Mouse (Mus musculus) heart, embryonic 10.5 days (tissue): Measurements from ENCODE around the gene Clec3b. TPM values are rescaled to one million over a fixed set of nuclear protein-coding genes. Genes with fewer than 3 reads are reported as not detected.

ENCODE experiments used
- DNase-seq: peaks from one replicate; pipeline ENCODE4 v3.0.0-alpha.2; 2017; ENCODE audit warnings: low spot score
- H3K27ac ChIP-seq: fragments of 300-500 bp; sonication (generic); 2 replicates; pipeline ENCODE4 v1.5.1; 2016; ENCODE audit warnings: mild to moderate bottlenecking
- H3K27me3 ChIP-seq: fragments of 300-500 bp; sonication (generic); 2 replicates; pipeline ENCODE4 v1.6.1; 2016; ENCODE audit warnings: mild to moderate bottlenecking; ENCODE audit not compliant: poor library complexity, insufficient read depth, severe bottlenecking
- H3K36me3 ChIP-seq: fragments of 300-500 bp; sonication (generic); 2 replicates; pipeline ENCODE4 v1.6.1; 2016; ENCODE audit warnings: mild to moderate bottlenecking, moderate library complexity
- H3K4me1 ChIP-seq: fragments of 300-500 bp; sonication (generic); 2 replicates; pipeline ENCODE4 v1.6.1; 2016; ENCODE audit warnings: mild to moderate bottlenecking
- H3K4me3 ChIP-seq: fragments of 300-500 bp; sonication (generic); 2 replicates; pipeline ENCODE4 v1.5.1; 2016; ENCODE audit warnings: mild to moderate bottlenecking, moderate library complexity
- H3K9me3 ChIP-seq: fragments of 300-500 bp; sonication (generic); 2 replicates; pipeline ENCODE4 v1.6.1; 2016; ENCODE audit warnings: mild to moderate bottlenecking, moderate library complexity
- WGBS: fragments of 180-500 bp; shearing (Covaris S2); methylation state at CpG from one replicate; pipeline ENCODE4 v1.1.7; 2016; 5-methylcytosine and 5-hydroxymethylcytosine counted together
- polyA plus RNA-seq: library from polyadenylated mRNA; unstranded; fragments of >200 nt; fragmentation: Nextera tagmentation; extraction: Ambion mirVana; gene quantifications from 2 replicates; pipeline ENCODE4 v1.2.1, GENCODE M21; 2016

Clec3b gene
- polyA plus RNA-seq, result not detected in 2 replicates

DNA sequence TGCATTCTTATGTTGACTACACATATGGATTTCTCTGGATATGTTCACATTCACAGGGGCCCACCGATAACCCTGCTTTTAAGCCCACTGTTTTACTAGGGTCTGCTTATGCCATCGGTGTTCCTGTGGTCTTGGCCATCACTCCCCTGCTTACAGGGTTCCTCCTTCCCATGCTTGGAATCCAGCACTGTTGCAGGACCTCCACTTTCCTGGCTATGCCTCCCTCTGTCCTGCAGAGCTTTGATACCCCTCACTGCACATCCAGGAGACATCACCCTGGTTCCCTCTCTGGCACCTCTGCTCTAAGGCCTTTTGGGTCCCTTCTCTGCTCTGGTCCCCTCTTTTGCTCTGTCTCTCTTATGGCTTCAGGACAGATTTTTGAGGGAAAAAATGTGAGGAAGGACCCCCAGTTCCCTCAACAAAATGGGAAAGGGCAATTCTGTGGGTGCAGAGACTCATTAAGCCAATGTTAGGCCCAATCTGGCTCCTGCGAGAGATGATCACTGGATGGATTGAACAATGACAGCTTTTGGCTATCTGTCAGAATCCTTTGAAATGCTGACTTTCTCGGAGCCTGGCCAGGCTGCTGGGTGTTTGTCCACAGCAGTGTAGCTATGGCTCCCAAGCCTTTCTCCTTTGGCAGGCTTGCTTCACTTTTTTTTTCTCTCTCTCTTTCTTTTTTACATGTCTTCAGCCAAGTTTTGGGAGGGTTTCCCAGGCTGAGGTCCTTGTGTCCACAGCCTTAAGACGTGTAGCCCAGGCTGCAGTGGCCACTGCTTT is at the start of gene Clec3b:
TSS of gene Clec3b (plus strand) at position 706 of the 780 bp plus-strand sequence.
- H3K4me3 ChIP-seq, result no peak within 1 kb of the TSS
- peaks cover 5% of the 10 kb centered on the region; the same call in 1 of the 2 replicates for H3K36me3 ChIP-seq
- no peak within 1 kb of the TSS for H3K27ac ChIP-seq
- no peaks in the 10 kb centered on the region for H3K4me1 ChIP-seq
- 85% methylated on average over 5 of the region's 5 CpGs for WGBS
- no peaks in the 10 kb centered on the region for H3K27me3 ChIP-seq
- no peak for DNase-seq
- peaks cover 5% of the 10 kb centered on the region for H3K9me3 ChIP-seq

DNA sequence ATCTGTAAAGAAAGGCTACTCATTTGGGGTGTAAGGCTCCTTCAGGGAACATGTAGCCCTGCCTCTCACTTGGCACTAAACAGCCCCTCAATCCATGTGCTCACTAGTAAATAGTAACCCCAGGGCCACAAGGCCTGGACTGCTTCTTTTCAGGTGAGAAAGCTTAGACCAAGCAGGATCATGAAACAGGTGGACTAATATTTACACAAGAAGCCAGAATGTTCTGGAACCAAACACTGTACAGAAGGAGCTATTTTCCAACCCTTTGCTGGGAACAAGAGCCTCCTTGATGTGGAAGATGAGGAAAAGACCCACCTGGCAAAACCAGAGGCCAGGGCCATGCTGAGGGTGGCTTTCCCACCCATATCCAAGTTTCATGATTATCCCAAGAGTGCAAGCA is 47.3 kb upstream of the Clec3b start:
- DNase-seq, result no peak
- no peaks in the 10 kb centered on the region for H3K9me3 ChIP-seq
- no peaks in the 10 kb centered on the region for H3K4me1 ChIP-seq
- no peak overlapping the region for H3K27ac ChIP-seq
- no peaks in the 10 kb centered on the region for H3K27me3 ChIP-seq
- H3K4me3 ChIP-seq, result no peak overlapping the region
- peaks cover 42% of the 10 kb centered on the region for H3K36me3 ChIP-seq

DNA sequence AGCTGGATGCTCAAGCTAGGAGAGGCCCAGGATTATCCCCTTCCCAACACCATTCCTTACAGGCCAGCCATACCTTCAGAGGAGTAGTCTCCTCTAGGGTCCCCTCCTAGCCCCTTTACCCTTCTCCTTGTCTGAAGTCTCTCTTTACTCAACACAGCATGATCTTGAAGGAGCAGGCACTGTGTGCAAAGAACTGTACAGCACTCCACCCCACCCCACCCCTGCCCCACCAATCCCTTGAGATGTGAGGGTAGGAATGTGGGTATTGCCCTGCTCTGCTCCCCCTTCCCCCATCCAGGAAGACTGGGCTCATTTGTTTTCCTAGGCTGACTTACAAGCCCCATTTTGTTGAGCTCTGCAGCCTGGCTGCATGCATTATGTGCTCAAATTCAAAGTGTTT is 46.4 kb upstream of the Clec3b start:
- no peak for DNase-seq
- peaks cover 35% of the 10 kb centered on the region for H3K36me3 ChIP-seq
- H3K9me3 ChIP-seq, result no peaks in the 10 kb centered on the region
- H3K27ac ChIP-seq, result no peak overlapping the region
- H3K4me3 ChIP-seq, result no peak overlapping the region
- H3K27me3 ChIP-seq, result no peaks in the 10 kb centered on the region
- no peaks in the 10 kb centered on the region for H3K4me1 ChIP-seq

DNA sequence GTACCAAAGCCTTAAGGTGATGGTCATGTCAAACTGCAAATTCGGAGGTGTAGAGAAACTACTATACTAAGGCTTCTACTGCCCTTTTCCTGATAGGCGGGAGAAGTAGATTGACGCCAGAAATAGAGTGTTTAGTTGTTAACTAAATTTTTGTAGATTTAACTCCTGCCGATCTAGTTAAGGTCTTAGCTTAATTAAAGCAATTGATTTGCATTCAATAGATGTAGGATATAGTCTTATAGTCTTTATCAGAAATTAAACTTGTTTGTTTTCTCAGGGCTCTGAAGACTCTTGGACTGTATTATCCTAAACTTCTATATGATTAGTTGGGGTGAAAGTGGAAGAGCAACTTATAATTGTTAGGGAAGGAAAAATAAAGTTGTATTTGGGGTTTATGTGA is 43.6 kb upstream of the Clec3b start:
- H3K4me3 ChIP-seq, result no peak overlapping the region
- no peak for DNase-seq
- no peaks in the 10 kb centered on the region for H3K27me3 ChIP-seq
- no peak overlapping the region for H3K27ac ChIP-seq
- peaks cover 8% of the 10 kb centered on the region; the same call in 1 of the 2 replicates for H3K4me1 ChIP-seq
- no peaks in the 10 kb centered on the region for H3K9me3 ChIP-seq
- H3K36me3 ChIP-seq, result peaks cover 20% of the 10 kb centered on the region
- WGBS, result 87% methylated on average over 4 of the region's 4 CpGs

DNA sequence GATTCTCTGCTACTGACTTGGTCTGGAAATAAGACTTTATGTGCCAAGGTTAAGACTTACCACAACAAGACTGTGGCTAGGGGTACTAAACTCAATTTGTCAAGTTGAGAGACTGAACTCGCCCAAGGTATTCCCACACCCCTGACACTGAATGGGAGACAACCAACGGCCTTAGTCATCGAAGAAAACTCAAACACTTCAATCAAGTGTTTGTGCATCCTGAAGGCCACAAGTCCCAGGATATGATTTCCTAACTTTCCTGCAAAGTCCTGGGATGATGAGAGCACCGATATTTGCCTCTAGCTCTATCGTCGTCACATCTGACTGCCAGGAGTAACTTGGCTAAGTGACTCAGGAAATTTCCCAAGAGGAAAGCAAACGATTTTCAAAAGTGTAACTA is 41.6 kb upstream of the Clec3b start:
- 92% methylated on average over 7 of the region's 7 CpGs for WGBS
- no peak overlapping the region for H3K27ac ChIP-seq
- H3K27me3 ChIP-seq, result no peaks in the 10 kb centered on the region
- H3K36me3 ChIP-seq, result peaks cover 16% of the 10 kb centered on the region
- H3K4me3 ChIP-seq, result no peak overlapping the region
- DNase-seq, result no peak
- H3K9me3 ChIP-seq, result no peaks in the 10 kb centered on the region
- H3K4me1 ChIP-seq, result peaks cover 17% of the 10 kb centered on the region; the same call in 1 of the 2 replicates

DNA sequence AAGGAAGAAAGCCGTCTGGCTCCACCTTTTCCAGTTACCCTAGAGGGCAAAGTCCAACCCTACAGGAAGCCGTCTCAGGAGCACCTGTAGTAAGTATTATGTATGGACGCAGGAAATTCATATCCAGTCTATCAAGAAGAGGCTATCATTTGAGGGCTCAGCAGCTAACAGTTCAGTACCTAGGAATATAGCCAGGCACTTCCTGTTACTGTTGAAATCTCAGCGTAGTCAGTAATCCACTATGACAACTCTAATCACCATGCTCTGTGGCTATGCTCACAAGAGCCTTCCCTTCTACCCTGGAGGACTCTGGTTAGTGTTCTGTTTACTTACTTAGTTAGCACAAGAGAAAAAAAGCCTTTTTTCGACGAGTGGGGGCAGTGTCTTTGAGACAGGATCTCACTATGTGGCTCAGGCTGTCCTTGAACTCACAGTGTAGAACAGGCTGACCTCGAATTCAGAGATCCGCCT is 39.0 kb upstream of the Clec3b start:
- no peak for DNase-seq

DNA sequence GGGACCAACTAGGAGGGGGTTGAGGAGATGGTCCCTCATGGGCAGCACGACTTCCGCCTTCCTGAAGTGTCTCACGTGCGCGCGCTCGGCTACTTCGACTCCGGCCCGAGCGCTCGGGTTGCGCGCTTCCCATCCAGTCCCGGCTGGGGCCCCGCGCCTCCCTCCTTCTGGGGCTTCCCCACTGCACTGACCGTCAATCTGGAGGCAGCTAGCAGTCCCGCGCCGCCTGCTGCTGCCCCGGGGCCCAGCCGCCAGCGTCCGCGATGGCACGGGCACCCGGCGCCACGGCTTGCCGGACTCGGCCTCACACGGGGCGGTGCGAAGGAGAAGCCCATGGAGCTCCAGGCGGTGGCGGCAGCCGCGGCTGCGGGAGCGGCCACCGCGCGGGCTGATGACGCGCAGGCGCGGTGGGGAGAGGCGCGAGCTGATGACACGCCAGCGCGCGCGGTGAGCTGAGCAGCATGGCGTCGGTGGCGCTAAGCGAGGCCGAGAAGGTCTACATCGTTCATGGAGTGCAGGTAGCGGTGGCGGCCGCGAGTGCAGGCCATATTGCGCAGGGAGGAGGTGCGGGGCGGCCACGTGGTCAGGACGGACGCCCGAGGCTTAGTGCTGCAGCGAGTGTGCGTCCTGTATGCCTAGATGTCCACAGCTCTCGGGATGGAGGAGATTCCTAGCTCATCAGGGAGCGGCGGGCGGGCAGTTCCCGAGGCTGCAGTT is 37.8 kb upstream of the Clec3b start, which contains the start of the genes Zdhhc3 and Exosc7:
TSS of gene Zdhhc3 (minus strand) at position 401 of the 717 bp plus-strand sequence.
TSS of gene Exosc7 (plus strand) at position 411 of the 717 bp plus-strand sequence.
- Histone ChIP-seq H3K27me3 (no peaks in the 10 kb centered on the region), H3K4me3 (peak within 1 kb of the TSS; percentile 88), H3K4me1 (peaks cover 17% of the 10 kb centered on the region; the same call in 1 of the 2 replicates), H3K9me3 (no peaks in the 10 kb centered on the region), H3K36me3 (peaks cover 18% of the 10 kb centered on the region), H3K27ac (peak within 1 kb of the TSS; percentile 97)
- peak; percentile 93 for DNase-seq
- WGBS, result under 1% methylated on average over 79 of the region's 79 CpGs

More for the DNA sequence above, 39.0 kb upstream of the Clec3b start:
- Histone ChIP-seq H3K36me3 (peaks cover 16% of the 10 kb centered on the region), H3K4me3 (peak overlapping the region; percentile 88), H3K27ac (peak overlapping the region; percentile 97), H3K9me3 (no peaks in the 10 kb centered on the region), H3K4me1 (peaks cover 17% of the 10 kb centered on the region; the same call in 1 of the 2 replicates), H3K27me3 (no peaks in the 10 kb centered on the region)
- 61% methylated on average over 8 of the region's 8 CpGs for WGBS

DNA sequence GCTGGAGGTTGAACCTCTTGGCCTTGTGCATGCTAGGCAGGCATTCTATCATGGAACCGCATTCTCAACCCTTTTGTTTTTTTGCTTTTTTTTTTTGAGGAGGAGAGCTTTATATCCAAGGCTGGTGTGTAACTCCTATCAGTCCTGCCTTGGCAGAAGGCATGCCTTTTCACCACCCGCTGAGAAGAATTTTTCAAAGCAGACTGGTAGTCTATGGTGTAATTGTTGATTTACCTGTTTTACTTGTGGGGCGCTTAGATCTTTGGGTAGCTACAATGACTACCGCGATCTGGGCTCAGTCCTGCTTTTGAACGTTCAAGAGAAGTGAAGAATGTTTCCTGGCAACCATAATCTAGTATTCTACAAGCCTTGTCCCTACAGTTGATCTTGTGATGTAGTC is 36.8 kb upstream of the Clec3b start:
- DNase-seq, result no peak
- Histone ChIP-seq H3K4me1 (peaks cover 17% of the 10 kb centered on the region; the same call in 1 of the 2 replicates), H3K4me3 (peak overlapping the region; percentile 88), H3K27ac (peak overlapping the region; percentile 97), H3K27me3 (no peaks in the 10 kb centered on the region), H3K9me3 (no peaks in the 10 kb centered on the region), H3K36me3 (peaks cover 26% of the 10 kb centered on the region)
- 67% methylated on average over 6 of the region's 6 CpGs for WGBS

DNA sequence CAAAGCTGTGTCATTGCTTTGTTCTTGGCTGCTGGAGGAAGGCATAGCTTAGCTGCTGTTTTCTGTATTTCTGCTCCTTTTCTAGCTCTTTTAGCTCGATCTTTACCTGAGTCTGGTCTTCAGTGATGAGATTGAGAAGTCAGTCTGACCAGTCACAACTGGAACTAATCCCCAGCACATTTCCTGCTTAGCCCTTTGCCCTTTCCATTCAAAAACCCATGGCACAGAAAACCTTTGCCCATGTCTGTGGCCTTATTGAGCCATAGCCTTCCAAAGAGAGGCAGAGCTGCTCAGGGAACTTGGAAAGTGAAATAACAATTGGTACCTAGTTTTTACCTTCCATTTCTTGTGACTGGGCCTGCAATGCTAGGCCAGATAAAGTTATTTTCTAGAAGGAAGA is 35.2 kb upstream of the Clec3b start:
- 83% methylated on average over 1 of the region's 1 CpGs for WGBS
- no peak overlapping the region for H3K4me3 ChIP-seq
- no peak for DNase-seq
- H3K27me3 ChIP-seq, result no peaks in the 10 kb centered on the region
- H3K27ac ChIP-seq, result no peak overlapping the region
- peaks cover 17% of the 10 kb centered on the region; the same call in 1 of the 2 replicates for H3K4me1 ChIP-seq
- no peaks in the 10 kb centered on the region for H3K9me3 ChIP-seq
- peaks cover 42% of the 10 kb centered on the region for H3K36me3 ChIP-seq

DNA sequence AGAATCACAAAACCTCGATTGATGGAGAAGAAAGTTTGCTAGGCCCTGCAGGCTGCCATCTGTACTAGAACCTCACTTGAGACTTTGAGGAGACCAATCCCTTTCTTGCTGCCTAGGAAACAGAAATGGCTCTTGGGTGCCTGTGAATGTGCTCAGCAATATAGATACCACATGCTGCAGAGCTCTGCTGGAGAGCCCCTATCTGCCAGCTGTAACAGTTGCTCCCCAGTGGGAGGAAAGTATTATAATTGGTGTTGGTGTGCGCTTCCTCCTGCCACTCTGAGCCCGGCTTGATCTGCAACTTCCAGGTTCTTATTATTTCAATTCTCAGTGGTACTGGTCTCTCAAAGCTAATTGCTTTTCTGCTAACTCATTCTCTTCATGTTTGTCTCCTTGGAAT is 27.7 kb upstream of the Clec3b start:
- DNase-seq, result no peak
- no peaks in the 10 kb centered on the region for H3K27me3 ChIP-seq
- no peaks in the 10 kb centered on the region for H3K4me1 ChIP-seq
- H3K36me3 ChIP-seq, result peaks cover 86% of the 10 kb centered on the region
- 86% methylated on average over 3 of the region's 3 CpGs for WGBS
- H3K27ac ChIP-seq, result no peak overlapping the region
- no peak overlapping the region for H3K4me3 ChIP-seq
- no peaks in the 10 kb centered on the region for H3K9me3 ChIP-seq

DNA sequence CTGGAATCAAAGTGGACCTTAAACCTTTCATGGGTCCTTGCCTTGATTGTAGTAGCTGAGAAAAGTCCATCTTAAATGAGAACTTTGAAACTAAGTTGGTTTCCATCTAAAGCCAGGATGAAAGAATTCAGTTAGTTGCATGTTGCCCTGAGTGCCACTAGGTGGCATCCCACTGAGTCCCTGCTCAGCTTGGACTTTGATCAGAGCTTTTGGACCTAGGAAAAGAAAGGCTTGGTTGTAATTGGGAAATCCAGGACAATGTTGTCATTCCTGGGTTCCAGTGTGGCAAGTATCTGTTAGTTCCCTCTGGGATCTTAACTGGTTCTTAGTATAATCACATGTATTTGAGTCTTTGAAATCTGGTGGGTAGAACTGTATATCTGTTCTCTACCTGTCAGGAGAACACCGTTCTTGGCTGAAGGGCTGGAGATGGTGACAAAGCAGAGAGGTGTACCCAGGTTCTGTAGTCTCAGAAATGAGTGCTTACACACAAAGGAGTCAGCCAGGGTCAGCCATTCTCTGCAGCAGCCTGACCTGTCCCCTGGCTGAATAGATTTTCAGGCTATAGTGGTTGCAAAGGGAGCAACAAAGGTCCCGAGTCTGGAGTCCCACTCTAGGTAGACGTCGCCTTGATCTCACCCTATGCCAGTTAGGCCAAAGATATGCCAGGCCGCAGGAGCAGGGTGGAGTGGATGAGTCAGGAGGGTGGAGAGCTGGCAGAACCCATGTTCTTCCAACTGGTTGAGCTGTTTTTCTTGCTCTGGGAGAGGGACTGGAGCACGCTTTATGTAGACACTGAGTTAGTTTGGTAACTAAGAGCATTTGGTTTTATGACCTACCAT is 27.0 kb upstream of the Clec3b start:
- H3K4me3 ChIP-seq, result no peak overlapping the region
- peak; percentile 57 for DNase-seq
- no peak overlapping the region for H3K27ac ChIP-seq
- H3K36me3 ChIP-seq, result peaks cover 87% of the 10 kb centered on the region
- H3K27me3 ChIP-seq, result no peaks in the 10 kb centered on the region
- H3K4me1 ChIP-seq, result no peaks in the 10 kb centered on the region
- 94% methylated on average over 6 of the region's 6 CpGs for WGBS
- H3K9me3 ChIP-seq, result no peaks in the 10 kb centered on the region

DNA sequence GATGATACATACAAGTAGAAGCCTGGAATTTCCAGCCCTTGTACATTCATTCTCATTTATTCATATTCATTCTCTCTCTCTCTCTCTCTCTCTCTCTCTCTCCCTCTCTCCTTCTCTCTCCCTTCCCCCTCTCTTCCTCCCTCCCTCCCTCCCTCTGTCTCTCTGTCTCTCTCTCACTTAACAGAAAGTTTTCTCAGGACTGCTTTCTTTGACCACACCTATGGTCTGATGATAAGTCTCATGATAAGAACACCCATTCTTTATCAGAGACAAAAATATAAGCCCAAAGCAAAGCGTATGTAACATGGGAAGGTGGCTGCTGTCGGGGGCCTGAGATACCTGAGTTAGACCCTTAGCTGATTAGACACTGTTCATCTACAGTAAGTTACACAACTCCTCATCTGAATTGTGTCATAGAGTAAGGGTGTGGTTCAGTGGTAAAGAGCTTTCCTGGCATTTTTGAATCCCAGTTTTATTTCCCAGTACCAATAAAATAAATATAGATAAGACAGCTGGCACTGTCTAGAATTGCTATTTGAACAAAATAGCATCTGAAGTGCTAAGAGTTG is 26.2 kb upstream of the Clec3b start:
- 77% methylated on average over 2 of the region's 2 CpGs for WGBS
- no peak overlapping the region for H3K27ac ChIP-seq

More for the DNA sequence above, 26.2 kb upstream of the Clec3b start:
- H3K36me3 ChIP-seq, result peaks cover 87% of the 10 kb centered on the region
- no peaks in the 10 kb centered on the region for H3K27me3 ChIP-seq
- H3K9me3 ChIP-seq, result no peaks in the 10 kb centered on the region
- H3K4me1 ChIP-seq, result no peaks in the 10 kb centered on the region
- H3K4me3 ChIP-seq, result no peak overlapping the region
- no peak for DNase-seq
